Mouse (Mus musculus) midbrain, embryonic 16.5 days (tissue): Measurements from ENCODE around the gene Kncn. TPM values are rescaled to one million over a fixed set of nuclear protein-coding genes. Genes with fewer than 3 reads are reported as not detected.

Experiments
- ATAC-seq: fragments of 200-750 bp; cut with Nextera tagmentation; 2 replicates; pipeline ENCODE4 v1.8.0; 2017; ENCODE audit warnings: moderate TSS enrichment
- H3K27ac ChIP-seq: fragments of 300-500 bp; sonication (generic); 2 replicates; pipeline ENCODE4 v1.5.1; 2014; ENCODE audit warnings: mild to moderate bottlenecking, low read length, mixed read lengths
- H3K27me3 ChIP-seq: fragments of 300-500 bp; sonication (generic); 2 replicates; pipeline ENCODE4 v1.6.1; 2014; ENCODE audit warnings: low read depth, low read length, mixed read lengths; ENCODE audit not compliant: control insufficient read depth, insufficient read depth
- H3K36me3 ChIP-seq: fragments of 300-500 bp; sonication (generic); 2 replicates; pipeline ENCODE4 v1.6.1; 2014; ENCODE audit warnings: mild to moderate bottlenecking, low read length, moderate library complexity, mixed read lengths; ENCODE audit not compliant: control insufficient read depth, insufficient read depth
- H3K4me1 ChIP-seq: fragments of 300-500 bp; sonication (generic); 2 replicates; pipeline ENCODE4 v1.6.1; 2014; ENCODE audit warnings: mild to moderate bottlenecking, low read length, mixed read lengths; ENCODE audit not compliant: control insufficient read depth, insufficient read depth
- H3K4me2 ChIP-seq: fragments of 300-500 bp; sonication (generic); 2 replicates; pipeline ENCODE4 v1.6.1; 2014; ENCODE audit warnings: mild to moderate bottlenecking, low read length, mixed read lengths
- H3K4me3 ChIP-seq: fragments of 300-500 bp; sonication (generic); 2 replicates; pipeline ENCODE4 v1.5.1; 2014; ENCODE audit warnings: low read depth, mild to moderate bottlenecking, low read length, moderate library complexity, mixed read lengths
- H3K9ac ChIP-seq: fragments of 300-500 bp; sonication (generic); 2 replicates; pipeline ENCODE4 v1.6.1; 2014; ENCODE audit warnings: low read depth, low read length, mixed read lengths
- H3K9me3 ChIP-seq: fragments of 300-500 bp; sonication (generic); replicated peaks from 2 replicates; pipeline ENCODE4 v1.6.1; 2014; ENCODE audit warnings: mild to moderate bottlenecking, low read length, mixed read lengths; ENCODE audit not compliant: control insufficient read depth, poor library complexity, severe bottlenecking
- WGBS: fragments of 180-500 bp; shearing (Covaris S2); extraction: QIAGEN DNeasy Blood & Tissue Kit; methylation state at CpG from one replicate; pipeline ENCODE4 v1.1.7; 2014; 5-methylcytosine and 5-hydroxymethylcytosine counted together
- polyA plus RNA-seq: library from polyadenylated mRNA; unstranded; fragments of >200 nt; fragmentation: Nextera tagmentation; extraction: Ambion mirVana; gene quantifications from 2 replicates; pipeline ENCODE4 v1.2.1, GENCODE M21; 2015

Kncn gene
- polyA plus RNA-seq: 0.18 TPM in 1 of 2 replicates, not detected in the other

DNA sequence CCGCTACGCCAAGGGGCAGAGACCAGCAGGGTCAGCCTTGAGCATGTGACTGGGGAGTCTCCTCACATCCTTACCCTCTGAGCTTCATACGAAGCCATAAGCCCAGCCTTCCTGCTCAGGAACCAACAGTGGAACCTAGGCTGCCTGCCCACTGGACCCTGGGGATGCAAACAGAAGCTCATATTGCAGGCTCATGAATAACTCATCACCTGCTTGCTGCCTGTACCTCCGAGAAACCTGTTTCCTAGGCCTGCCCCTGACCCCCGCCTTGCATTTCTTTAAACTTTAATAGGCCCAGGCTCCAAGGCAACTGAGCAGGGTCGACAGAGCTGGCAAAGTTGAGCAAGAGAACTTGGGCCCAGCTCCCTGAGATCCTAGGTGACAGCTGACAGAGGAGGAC is at the start of gene Kncn:
TSS of gene Kncn (plus strand) at position 379 of the 400 bp plus-strand sequence.
- Histone ChIP-seq H3K4me2 (no peak within 1 kb of the TSS), H3K27me3 (no peaks in the 10 kb centered on the region), H3K9ac (no peak within 1 kb of the TSS), H3K9me3 (no peaks in the 10 kb centered on the region), H3K4me1 (peaks cover 26% of the 10 kb centered on the region), H3K27ac (no peak within 1 kb of the TSS), H3K4me3 (no peak within 1 kb of the TSS), H3K36me3 (no peaks in the 10 kb centered on the region)
- ATAC-seq: no peak
- WGBS: 70% methylated on average over 6 of the region's 6 CpGs

DNA sequence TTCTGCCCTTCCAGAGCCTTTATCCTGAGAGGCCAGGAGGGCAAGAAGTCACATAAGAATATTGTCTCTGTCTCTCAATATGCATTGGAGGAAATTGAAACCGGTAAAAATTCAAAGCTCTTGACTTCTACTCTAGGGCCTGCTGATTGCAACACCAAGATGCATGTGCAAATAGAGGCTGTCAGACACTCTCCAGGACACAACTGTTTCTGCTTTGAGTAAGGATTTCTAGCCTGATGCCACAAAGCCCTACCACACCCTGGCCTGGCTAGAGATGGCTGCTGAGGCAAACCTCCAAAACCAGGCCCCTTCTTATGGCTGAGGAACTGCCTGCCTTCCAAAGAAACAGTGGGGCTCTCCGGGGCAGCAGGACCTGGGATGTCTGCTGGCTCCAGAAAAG is 48.6 kb upstream of the Kncn start:
- no peak for ATAC-seq
- no peaks in the 10 kb centered on the region for H3K27me3 ChIP-seq
- H3K36me3 ChIP-seq: no peaks in the 10 kb centered on the region
- no peak overlapping the region for H3K4me3 ChIP-seq
- H3K9ac ChIP-seq: no peak overlapping the region
- no peak overlapping the region for H3K4me2 ChIP-seq
- no peak overlapping the region for H3K27ac ChIP-seq
- H3K9me3 ChIP-seq: no peaks in the 10 kb centered on the region
- WGBS: 69% methylated on average over 2 of the region's 2 CpGs
- H3K4me1 ChIP-seq: peaks cover 10% of the 10 kb centered on the region

DNA sequence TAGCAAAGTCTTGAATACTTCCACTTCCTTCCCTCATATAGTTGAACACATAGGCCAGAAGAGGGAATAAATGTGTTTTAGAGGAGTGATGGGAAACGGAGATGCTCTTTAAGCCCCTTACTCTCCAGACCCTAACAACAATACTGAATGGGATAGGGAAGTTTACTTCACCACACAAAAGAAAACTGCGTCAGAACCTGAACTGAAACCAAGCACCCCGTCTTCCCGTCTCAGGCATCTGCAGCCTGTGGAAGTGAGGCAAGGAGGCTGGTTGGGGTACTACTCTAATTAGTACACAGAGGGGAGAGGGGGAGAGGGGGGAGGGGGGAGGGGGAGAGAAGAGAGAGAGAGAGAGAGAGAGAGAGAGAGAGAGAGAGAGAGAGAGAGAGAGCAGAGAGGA is 46.0 kb upstream of the Kncn start:
- no peak for ATAC-seq
- no peaks in the 10 kb centered on the region for H3K36me3 ChIP-seq
- H3K9ac ChIP-seq: no peak overlapping the region
- no peak overlapping the region for H3K27ac ChIP-seq
- WGBS: 78% methylated on average over 4 of the region's 4 CpGs
- peaks cover 10% of the 10 kb centered on the region for H3K4me1 ChIP-seq
- H3K4me3 ChIP-seq: no peak overlapping the region
- H3K9me3 ChIP-seq: no peaks in the 10 kb centered on the region
- H3K27me3 ChIP-seq: no peaks in the 10 kb centered on the region
- peak overlapping the region; percentile 80; the same call in 1 of the 2 replicates for H3K4me2 ChIP-seq

DNA sequence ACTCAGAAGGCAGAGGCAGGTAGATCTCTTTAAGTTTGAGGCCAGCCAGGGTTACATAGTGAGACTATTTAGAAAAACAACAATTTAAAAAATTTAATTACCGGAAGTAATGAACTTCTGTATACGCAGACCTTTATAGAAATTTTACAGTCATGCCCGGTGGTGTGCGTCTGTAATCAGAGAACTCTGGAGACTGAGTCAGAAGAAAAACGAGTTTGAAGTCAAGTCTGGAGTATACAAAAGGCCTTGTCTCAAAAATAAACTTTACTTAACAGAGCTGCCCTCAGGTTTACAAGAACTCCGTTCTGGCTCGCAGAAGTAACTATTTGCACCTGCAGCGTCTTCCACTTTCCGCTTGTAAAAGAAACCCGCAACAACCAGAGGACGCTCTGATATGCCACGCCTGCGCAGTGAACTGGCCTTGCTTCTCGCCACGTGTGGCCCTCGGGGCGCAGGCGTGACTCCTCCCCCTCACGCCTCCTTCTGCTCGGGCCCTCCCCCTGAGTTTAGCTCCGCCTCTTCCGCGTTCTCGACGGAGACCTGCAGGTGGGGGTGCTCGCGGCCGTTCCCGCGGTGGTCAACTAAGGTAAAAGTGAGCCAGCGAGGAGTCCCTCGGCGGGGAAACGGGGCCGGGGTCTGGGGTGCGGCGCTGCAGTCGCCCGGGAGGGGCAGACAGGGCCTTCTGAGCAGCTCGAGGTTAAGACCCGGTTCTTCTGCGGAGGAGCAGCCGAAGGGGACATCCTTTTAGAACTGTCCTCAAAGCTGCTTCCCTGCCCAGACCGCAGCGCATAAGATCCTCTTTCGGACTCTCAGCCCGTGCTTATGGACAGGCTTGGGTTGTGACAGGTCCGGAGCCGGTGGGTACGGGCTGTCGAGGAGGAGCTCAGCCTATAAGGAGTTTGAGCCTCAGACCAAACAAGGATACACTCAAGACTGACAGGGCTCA is 45.2 kb upstream of the Kncn start, which contains the start of gene Mknk1:
TSS of gene Mknk1 (plus strand) at position 503 of the 946 bp plus-strand sequence.
- Histone ChIP-seq H3K4me3 (peak within 1 kb of the TSS; percentile 74), H3K36me3 (no peaks in the 10 kb centered on the region), H3K9ac (peak within 1 kb of the TSS; percentile 75), H3K4me2 (peak within 1 kb of the TSS; percentile 80), H3K9me3 (no peaks in the 10 kb centered on the region), H3K27ac (0 out of 2 replicates have a peak within 1 kb of the TSS, but pooled peaks have one; percentile 31), H3K4me1 (peaks cover 10% of the 10 kb centered on the region), H3K27me3 (no peaks in the 10 kb centered on the region)
- 1% methylated on average over 51 of the region's 51 CpGs for WGBS
- peak; percentile 95 for ATAC-seq

DNA sequence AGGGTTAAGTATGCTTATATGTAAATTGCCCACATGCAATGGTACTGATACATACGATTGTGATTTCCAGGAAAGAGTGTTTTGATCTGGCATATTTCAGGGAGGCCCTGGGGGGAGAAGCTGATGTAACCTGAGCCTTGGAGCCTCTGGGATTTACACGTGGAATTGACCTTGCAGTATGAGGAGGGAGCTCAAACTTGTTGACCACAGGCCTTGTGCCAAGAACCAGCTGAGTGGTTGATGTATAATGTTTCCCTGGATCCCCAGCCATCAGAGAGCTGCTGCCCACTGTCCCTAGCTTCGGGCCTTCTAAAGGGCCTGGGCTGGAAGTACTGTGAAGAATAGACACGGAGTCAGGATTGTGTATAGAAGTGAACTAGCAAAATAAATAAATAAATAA is 44.2 kb upstream of the Kncn start:
- no peak for ATAC-seq
- WGBS: 55% methylated on average over 4 of the region's 4 CpGs
- H3K36me3 ChIP-seq: no peaks in the 10 kb centered on the region

DNA sequence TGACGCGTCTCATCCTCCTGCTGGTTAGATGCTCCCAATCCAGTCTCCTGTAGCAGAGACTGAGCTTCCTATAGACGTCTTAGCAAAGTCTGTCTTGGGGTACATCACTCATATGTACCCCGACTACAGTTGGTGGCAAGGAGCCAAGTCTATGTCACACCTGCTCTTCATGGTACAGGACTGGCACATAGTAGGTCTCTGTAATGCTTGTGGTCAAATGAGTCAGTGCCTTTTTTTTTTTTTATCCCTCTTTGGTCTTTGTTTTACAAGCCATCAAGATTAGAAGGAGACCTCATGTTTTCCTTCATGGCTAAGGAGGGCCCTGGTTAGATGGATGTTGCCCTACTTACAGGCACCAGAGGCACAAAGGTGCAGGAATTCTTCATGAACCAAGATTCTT is 43.4 kb upstream of the Kncn start:
- Histone ChIP-seq H3K9ac (no peak overlapping the region), H3K27me3 (no peaks in the 10 kb centered on the region), H3K36me3 (no peaks in the 10 kb centered on the region), H3K4me2 (no peak overlapping the region), H3K4me3 (no peak overlapping the region), H3K9me3 (no peaks in the 10 kb centered on the region), H3K4me1 (peaks cover 10% of the 10 kb centered on the region), H3K27ac (no peak overlapping the region)
- 96% methylated on average over 4 of the region's 4 CpGs for WGBS
- no peak for ATAC-seq

More for the DNA sequence above, 44.2 kb upstream of the Kncn start:
- Histone ChIP-seq H3K4me1 (peaks cover 10% of the 10 kb centered on the region), H3K4me3 (no peak overlapping the region), H3K27ac (no peak overlapping the region), H3K27me3 (no peaks in the 10 kb centered on the region), H3K9me3 (no peaks in the 10 kb centered on the region), H3K9ac (no peak overlapping the region; the same call in 1 of the 2 replicates), H3K4me2 (peak overlapping the region; percentile 80)

DNA sequence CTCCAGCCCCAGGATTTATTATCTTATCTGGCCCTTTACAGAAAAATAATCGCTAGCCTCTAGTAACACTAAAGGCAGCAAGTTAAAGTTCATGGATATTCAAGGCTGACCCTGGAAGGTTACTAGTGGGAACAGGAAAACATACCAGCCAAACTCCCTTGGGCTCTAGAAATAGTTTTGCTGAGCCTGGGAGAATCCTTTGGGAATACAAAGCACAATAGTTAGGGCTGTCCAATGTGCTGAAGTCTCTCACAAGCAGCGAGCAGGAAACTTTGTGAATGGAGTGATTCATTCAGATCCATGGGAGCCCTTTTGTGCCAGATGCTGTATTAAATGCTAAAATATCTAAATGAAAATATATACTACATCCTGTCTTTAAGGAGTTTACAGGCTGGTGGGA is 37.5 kb upstream of the Kncn start:
- H3K4me3 ChIP-seq: no peak overlapping the region
- ATAC-seq: no peak
- 45% methylated on average over 2 of the region's 2 CpGs for WGBS
- no peak overlapping the region for H3K4me2 ChIP-seq
- H3K36me3 ChIP-seq: no peaks in the 10 kb centered on the region
- no peaks in the 10 kb centered on the region for H3K27me3 ChIP-seq
- no peak overlapping the region for H3K9ac ChIP-seq
- no peaks in the 10 kb centered on the region for H3K9me3 ChIP-seq
- no peak overlapping the region for H3K27ac ChIP-seq
- no peaks in the 10 kb centered on the region for H3K4me1 ChIP-seq

DNA sequence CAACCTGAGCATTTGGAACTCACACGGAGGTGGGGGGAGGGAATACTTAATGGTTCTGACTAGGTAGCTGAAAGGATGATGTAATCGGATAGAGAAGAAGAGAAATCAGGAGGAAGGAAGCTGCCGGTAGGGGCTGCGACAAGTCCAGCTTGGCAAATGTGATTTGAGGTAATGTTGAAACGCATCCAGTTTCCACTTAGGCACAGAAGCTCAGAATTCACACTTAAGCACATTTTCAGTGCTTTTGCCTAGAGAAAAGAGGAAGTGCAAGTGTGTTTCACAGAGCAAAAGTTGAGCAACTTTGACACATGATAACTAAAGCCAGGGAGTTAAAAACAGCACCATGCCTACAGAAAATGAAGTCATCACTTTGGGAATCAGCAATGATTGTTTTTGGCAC is 36.8 kb upstream of the Kncn start:
- no peaks in the 10 kb centered on the region for H3K36me3 ChIP-seq
- 65% methylated on average over 5 of the region's 5 CpGs for WGBS
- ATAC-seq: no peak

DNA sequence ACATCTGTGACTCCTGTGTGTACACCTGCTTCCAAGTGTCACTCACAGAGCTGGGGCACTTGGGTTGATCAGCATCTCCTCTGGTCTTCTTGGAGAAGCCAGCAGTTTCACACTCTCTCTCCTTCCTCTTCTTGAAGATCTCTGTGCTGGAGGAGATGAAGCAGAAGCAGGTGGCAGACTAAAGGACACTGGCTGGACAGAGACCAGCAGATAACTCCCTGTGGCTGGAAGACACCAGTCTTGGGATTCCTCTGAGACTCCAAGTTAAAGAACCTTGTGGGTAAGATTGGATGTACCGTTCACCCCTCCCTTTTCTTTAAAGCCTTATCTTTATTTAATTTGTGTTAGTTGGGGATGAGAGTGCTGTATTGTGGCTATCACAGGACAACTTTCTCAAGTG is 36.1 kb upstream of the Kncn start:
- 91% methylated on average over 1 of the region's 1 CpGs for WGBS
- H3K9me3 ChIP-seq: no peaks in the 10 kb centered on the region
- no peak overlapping the region for H3K4me3 ChIP-seq
- H3K27ac ChIP-seq: no peak overlapping the region
- no peak overlapping the region for H3K9ac ChIP-seq
- H3K4me1 ChIP-seq: no peaks in the 10 kb centered on the region
- H3K27me3 ChIP-seq: no peaks in the 10 kb centered on the region
- ATAC-seq: no peak
- no peak overlapping the region for H3K4me2 ChIP-seq
- no peaks in the 10 kb centered on the region for H3K36me3 ChIP-seq

More for the DNA sequence above, 36.8 kb upstream of the Kncn start:
- H3K4me3 ChIP-seq: no peak overlapping the region
- H3K9ac ChIP-seq: no peak overlapping the region
- H3K27ac ChIP-seq: no peak overlapping the region
- H3K9me3 ChIP-seq: no peaks in the 10 kb centered on the region
- no peaks in the 10 kb centered on the region for H3K4me1 ChIP-seq
- no peak overlapping the region for H3K4me2 ChIP-seq
- H3K27me3 ChIP-seq: no peaks in the 10 kb centered on the region
